Mouse (Mus musculus) lung, embryonic 14.5 days (tissue): ENCODE data around the gene Gm12117. TPM values are rescaled to one million over a fixed set of nuclear protein-coding genes. Genes with fewer than 3 reads are reported as not detected.
A peak's percentile ranks its signal among the peaks of the same experiment; 100 is the strongest.

Experiments used
- ATAC-seq: fragments of 200-750 bp; cut with Nextera tagmentation; 2 replicates; pipeline ENCODE4 v1.8.0; 2017; ENCODE audit warnings: mild to moderate bottlenecking, moderate TSS enrichment, moderate library complexity; ENCODE audit not compliant: insufficient read depth
- DNase-seq: peaks from one replicate; pipeline ENCODE4 v3.0.0-alpha.2; 2015
- H3K27ac ChIP-seq: fragments of 300-500 bp; sonication (generic); 2 replicates; pipeline ENCODE4 v1.5.1; 2014; ENCODE audit warnings: low read depth, mild to moderate bottlenecking, moderate library complexity
- H3K27me3 ChIP-seq: fragments of 300-500 bp; sonication (generic); 2 replicates; pipeline ENCODE4 v1.6.1; 2014; ENCODE audit warnings: low read length, control low read depth; ENCODE audit not compliant: insufficient read depth
- H3K36me3 ChIP-seq: fragments of 300-500 bp; sonication (generic); 2 replicates; pipeline ENCODE4 v1.6.1; 2014; ENCODE audit warnings: control low read depth; ENCODE audit not compliant: insufficient read depth
- H3K4me1 ChIP-seq: fragments of 300-500 bp; sonication (generic); 2 replicates; pipeline ENCODE4 v1.6.1; 2014; ENCODE audit warnings: antibody characterized with exemption, control low read depth; ENCODE audit not compliant: insufficient read depth
- H3K4me2 ChIP-seq: fragments of 300-500 bp; sonication (generic); 2 replicates; pipeline ENCODE4 v1.6.1; 2014; ENCODE audit warnings: mild to moderate bottlenecking
- H3K4me3 ChIP-seq: fragments of 300-500 bp; sonication (generic); 2 replicates; pipeline ENCODE4 v1.5.1; 2014; ENCODE audit warnings: low read depth, low read length
- H3K9ac ChIP-seq: fragments of 300-500 bp; sonication (generic); 2 replicates; pipeline ENCODE4 v1.6.1; 2014
- H3K9me3 ChIP-seq: fragments of 300-500 bp; sonication (generic); 2 replicates; pipeline ENCODE4 v1.6.1; 2016; ENCODE audit warnings: low read depth, low read length, control low read depth
- CTCF ChIP-seq: IDR thresholded peaks from 2 replicates; pipeline ENCODE4 v1.5.1; 2016; ENCODE audit warnings: antibody characterized with exemption, low read depth
- WGBS: fragments of 180-500 bp; shearing (Covaris S2); extraction: QIAGEN DNeasy Blood & Tissue Kit; methylation state at CpG from one replicate; pipeline ENCODE4 v1.1.7; 2014; 5-methylcytosine and 5-hydroxymethylcytosine counted together
- polyA plus RNA-seq: library from polyadenylated mRNA; unstranded; fragments of >200 nt; fragmentation: Nextera tagmentation; extraction: Ambion mirVana; gene quantifications from 2 replicates; pipeline ENCODE4 v1.2.1, GENCODE M21; 2014

The Gm12117 gene
- polyA plus RNA-seq: not detected in 2 replicates

DNA sequence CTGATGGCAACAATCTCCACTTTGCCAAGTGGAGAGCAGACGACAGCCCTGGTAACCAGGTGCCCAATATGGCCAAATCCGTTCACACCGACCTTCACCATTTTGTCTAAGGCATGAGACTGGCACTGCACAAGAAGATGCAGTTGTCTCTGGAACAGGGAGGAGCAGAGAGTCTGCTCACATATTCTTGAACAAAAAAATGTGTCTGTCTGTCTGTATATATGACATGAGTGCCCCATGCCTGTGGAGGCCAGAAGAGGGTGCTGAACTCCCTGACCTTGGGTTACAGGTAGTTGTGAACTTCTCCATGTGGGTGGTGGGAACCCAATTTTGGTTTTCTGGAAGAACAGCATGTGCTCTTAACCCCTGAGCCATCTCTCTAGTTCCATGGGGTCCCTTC, at the start of gene Gm12117:
Gm12117 (minus strand) TSS at position 101 of the 400 bp plus-strand sequence.
- H3K27ac ChIP-seq: no peak within 1 kb of the TSS
- no peak for ATAC-seq
- 96% methylated on average over 3 of the region's 3 CpGs for WGBS

DNA sequence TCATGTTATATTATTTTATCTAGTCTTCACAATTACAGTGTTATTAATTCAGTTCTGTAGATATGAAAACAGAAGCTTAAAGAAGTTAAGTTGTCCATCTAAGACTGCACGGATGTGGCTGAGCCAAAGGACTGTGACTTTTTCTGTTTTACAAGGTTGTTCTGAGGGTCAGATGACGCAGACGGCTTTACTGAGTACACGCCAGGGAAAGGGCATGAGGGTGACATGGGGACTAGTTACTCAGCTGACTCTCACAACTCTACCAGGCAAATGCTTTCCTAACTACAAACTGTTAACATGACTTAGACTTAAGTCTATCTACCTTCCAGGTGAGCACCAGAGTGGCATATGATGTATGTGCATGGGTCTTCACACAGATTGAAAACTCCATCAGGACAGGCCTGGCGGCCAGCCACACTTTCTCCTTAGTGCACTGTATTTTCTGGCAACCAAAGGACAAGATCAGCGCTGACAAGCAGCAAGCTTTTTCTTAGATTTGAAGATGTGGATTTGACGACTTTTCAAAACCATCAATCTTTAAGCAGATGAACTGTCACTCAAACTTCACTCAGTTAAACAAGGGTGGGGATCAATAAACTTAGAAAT, 42.6 kb upstream of the Gm12117 start:
- no peak overlapping the region for H3K9ac ChIP-seq
- no peaks in the 10 kb centered on the region for H3K36me3 ChIP-seq
- H3K4me3 ChIP-seq: no peak overlapping the region
- DNase-seq: no peak
- no peak overlapping the region for H3K4me2 ChIP-seq
- ATAC-seq: no peak
- H3K27ac ChIP-seq: no peak overlapping the region
- no peaks in the 10 kb centered on the region for H3K4me1 ChIP-seq
- H3K9me3 ChIP-seq: no peaks in the 10 kb centered on the region
- no peak for TF ChIP-seq CTCF
- 66% methylated on average over 7 of the region's 7 CpGs for WGBS
- H3K27me3 ChIP-seq: no peaks in the 10 kb centered on the region

More for the DNA sequence above, at the start of gene Gm12117:
- Histone ChIP-seq H3K9me3 (no peaks in the 10 kb centered on the region), H3K36me3 (no peaks in the 10 kb centered on the region), H3K9ac (no peak within 1 kb of the TSS), H3K4me2 (no peak within 1 kb of the TSS), H3K4me1 (no peaks in the 10 kb centered on the region), H3K27me3 (no peaks in the 10 kb centered on the region), H3K4me3 (no peak within 1 kb of the TSS)
- DNase-seq: no peak
- TF ChIP-seq CTCF: no peak

DNA sequence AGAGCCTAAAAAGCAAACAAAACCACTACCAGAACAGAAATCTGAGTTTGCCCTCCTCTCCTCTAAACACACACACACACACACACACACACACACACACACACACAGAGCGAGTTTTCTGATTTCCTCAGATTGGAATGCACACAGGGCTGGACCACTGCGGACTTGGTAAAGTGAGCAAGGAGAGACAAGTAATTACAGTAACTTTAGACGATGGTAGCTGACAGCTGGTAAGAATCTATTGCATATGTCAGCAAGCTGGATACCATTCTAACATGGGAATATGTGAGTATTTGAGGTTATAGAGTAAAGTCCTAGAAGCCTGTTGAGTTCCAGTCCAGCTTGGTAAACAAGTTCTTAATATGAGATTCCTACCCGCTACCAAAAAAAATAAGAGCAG, 33.0 kb upstream of the Gm12117 start:
- H3K4me3 ChIP-seq: no peak overlapping the region
- H3K36me3 ChIP-seq: no peaks in the 10 kb centered on the region
- no peaks in the 10 kb centered on the region for H3K9me3 ChIP-seq
- H3K27me3 ChIP-seq: no peaks in the 10 kb centered on the region
- no peak overlapping the region for H3K9ac ChIP-seq
- ATAC-seq (no peak), DNase-seq (no peak)
- no peak overlapping the region for H3K27ac ChIP-seq
- H3K4me1 ChIP-seq: no peaks in the 10 kb centered on the region
- 48% methylated on average over 4 of the region's 4 CpGs for WGBS
- no peak for TF ChIP-seq CTCF
- H3K4me2 ChIP-seq: no peak overlapping the region

DNA sequence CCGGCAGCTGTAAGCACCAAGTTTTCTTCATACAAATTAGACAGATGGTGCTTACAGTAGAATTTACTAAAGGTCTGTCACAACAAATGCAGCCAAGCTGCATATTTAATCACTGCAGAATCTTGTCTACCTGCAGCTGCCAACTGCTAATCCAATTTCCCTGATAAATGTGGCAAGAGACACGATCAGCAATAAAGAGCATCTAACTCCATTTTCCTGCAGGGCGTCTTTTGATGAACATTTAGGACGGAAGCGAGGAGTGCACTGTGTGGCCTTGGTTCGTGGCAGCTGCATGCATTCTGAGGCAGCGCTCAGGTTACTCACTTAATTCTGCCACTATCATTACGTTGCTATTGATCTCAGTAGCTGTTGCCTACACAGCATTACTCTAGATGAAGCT, 24.3 kb upstream of the Gm12117 start:
- ATAC-seq: no peak
- H3K9me3 ChIP-seq: no peaks in the 10 kb centered on the region
- DNase-seq: no peak
- H3K4me3 ChIP-seq: no peak overlapping the region
- no peaks in the 10 kb centered on the region for H3K36me3 ChIP-seq
- H3K4me1 ChIP-seq: no peaks in the 10 kb centered on the region
- no peak overlapping the region for H3K4me2 ChIP-seq
- 58% methylated on average over 8 of the region's 8 CpGs for WGBS
- TF ChIP-seq CTCF: no peak
- H3K27me3 ChIP-seq: no peaks in the 10 kb centered on the region
- H3K9ac ChIP-seq: no peak overlapping the region
- no peak overlapping the region for H3K27ac ChIP-seq

- Histone ChIP-seq H3K36me3 (no peaks in the 10 kb centered on the region), H3K4me3 (no peak overlapping the region), H3K27ac (no peak overlapping the region), H3K4me2 (no peak overlapping the region), H3K4me1 (no peaks in the 10 kb centered on the region), H3K27me3 (no peaks in the 10 kb centered on the region), H3K9me3 (no peaks in the 10 kb centered on the region), H3K9ac (no peak overlapping the region)
- DNase-seq (peak; percentile 14), ATAC-seq (no peak)
- WGBS: 56% methylated on average over 11 of the region's 11 CpGs
- no peak for TF ChIP-seq CTCF
Observed at GRCm38 (mm10) chr11:33299371-33299770, 22.8 kb upstream of the Gm12117 start.

- TF ChIP-seq CTCF: no peak
- DNase-seq: no peak
- H3K4me1 ChIP-seq: no peaks in the 10 kb centered on the region
Observed at GRCm38 (mm10) chr11:33297121-33297520, 20.6 kb upstream of the Gm12117 start.

DNA sequence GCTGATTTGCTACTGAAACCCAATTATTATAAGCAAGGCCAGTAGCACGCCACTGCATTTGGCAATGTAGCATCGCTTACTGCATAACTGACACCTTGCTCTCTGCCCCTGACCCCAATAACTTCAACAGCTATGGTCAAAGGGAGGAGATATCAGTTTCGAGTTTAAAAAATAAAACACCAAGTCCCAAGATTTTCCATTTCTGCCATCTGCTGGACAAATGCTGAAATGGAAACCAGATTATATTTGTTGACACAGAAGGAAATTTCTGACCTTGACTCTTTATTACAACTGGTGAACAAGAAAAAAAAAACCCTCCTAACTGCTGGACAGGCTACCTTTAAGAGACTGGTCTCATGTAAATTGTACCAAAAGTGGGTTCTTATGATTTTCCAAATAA, 18.9 kb upstream of the Gm12117 start:
- peak; percentile 77 for DNase-seq
- 24% methylated on average over 3 of the region's 3 CpGs for WGBS
- Histone ChIP-seq H3K9me3 (no peaks in the 10 kb centered on the region), H3K9ac (no peak overlapping the region), H3K36me3 (no peaks in the 10 kb centered on the region), H3K4me2 (no peak overlapping the region), H3K4me3 (no peak overlapping the region), H3K4me1 (no peaks in the 10 kb centered on the region), H3K27me3 (no peaks in the 10 kb centered on the region), H3K27ac (no peak overlapping the region)
- TF ChIP-seq CTCF: peak; percentile 60
- no peak for ATAC-seq

More at GRCm38 (mm10) chr11:33297121-33297520, 20.6 kb upstream of the Gm12117 start:
- Histone ChIP-seq H3K27me3 (no peaks in the 10 kb centered on the region), H3K36me3 (no peaks in the 10 kb centered on the region), H3K9ac (no peak overlapping the region), H3K27ac (no peak overlapping the region), H3K4me3 (no peak overlapping the region), H3K4me2 (no peak overlapping the region), H3K9me3 (no peaks in the 10 kb centered on the region)
- no peak for ATAC-seq
- WGBS: 73% methylated on average over 8 of the region's 8 CpGs
